Mouse (Mus musculus): Measurements from ENCODE around the gene Cep295. TPM values are rescaled to one million over a fixed set of nuclear protein-coding genes. Genes with fewer than 3 reads are reported as not detected.
"Not testable (repeated sequence)": the region's sequence is repeated elsewhere in the genome, so short reads cannot be mapped to it uniquely, and the experiment has no call there.

Cep295 gene
- polyA plus RNA-seq, 1 experiment from 2014 or later, result 20.5 TPM

- Histone ChIP-seq H3K9ac (no peak overlapping the region), H3K9me3 (replicated peaks) (no peaks in the 10 kb centered on the region), H3K36me3 (no peaks in the 10 kb centered on the region), H3K27me3 (no peaks in the 10 kb centered on the region), H3K4me3 (no peak overlapping the region), H3K27ac (no peak overlapping the region), H3K4me1 (peaks cover 15% of the 10 kb centered on the region), H3K4me2 (replicated peaks) (no peak overlapping the region)
- no peak for ATAC-seq (ENCODE audit: low FRiP score)
- 70% methylated on average over 2 of the region's 2 CpGs for WGBS
Observed at GRCm38 (mm10) chr9:15302881-15303280, 54.7 kb downstream of the Cep295 start.

GRCm38 (mm10) chr9:15302006-15302405 is 55.6 kb downstream of the Cep295 start:
- WGBS, result 79% methylated on average over 6 of the region's 6 CpGs
- not testable (repeated sequence) for H3K4me2 ChIP-seq (replicated peaks); H3K27me3 ChIP-seq; ATAC-seq (ENCODE audit: low FRiP score); H3K4me3 ChIP-seq; H3K36me3 ChIP-seq; H3K9me3 ChIP-seq (replicated peaks); H3K27ac ChIP-seq; H3K9ac ChIP-seq; H3K4me1 ChIP-seq

GRCm38 (mm10) chr9:15301399-15301798 is 56.2 kb downstream of the Cep295 start:
- whole genome bisulfite sequencing, result 50% methylated on average over 6 of the region's 6 CpGs
- Histone ChIP-seq H3K4me3 (no peak overlapping the region), H3K27ac (peak overlapping the region; percentile 8; the same call in 1 of the 2 replicates)

GRCm38 (mm10) chr9:15300056-15300455 is 57.5 kb downstream of the Cep295 start:
- WGBS, result 89% methylated on average over 5 of the region's 5 CpGs
- no peak overlapping the region for H3K27ac ChIP-seq

More at GRCm38 (mm10) chr9:15301399-15301798, 56.2 kb downstream of the Cep295 start:
- Histone ChIP-seq H3K9me3 (replicated peaks) (no peaks in the 10 kb centered on the region), H3K9ac (no peak overlapping the region), H3K36me3 (no peaks in the 10 kb centered on the region), H3K4me2 (replicated peaks) (no peak overlapping the region), H3K4me1 (peaks cover 3% of the 10 kb centered on the region), H3K27me3 (no peaks in the 10 kb centered on the region)
- no peak for ATAC-seq (ENCODE audit: low FRiP score)

GRCm38 (mm10) chr9:15298451-15298850 is 59.1 kb downstream of the Cep295 start:
- no peaks in the 10 kb centered on the region for H3K27me3 ChIP-seq
- H3K27ac ChIP-seq, result no peak overlapping the region
- H3K4me2 ChIP-seq (replicated peaks), result no peak overlapping the region
- WGBS, result 67% methylated on average over 2 of the region's 2 CpGs
- ATAC-seq (ENCODE audit: low FRiP score), result no peak
- no peaks in the 10 kb centered on the region for H3K4me1 ChIP-seq
- no peaks in the 10 kb centered on the region for H3K36me3 ChIP-seq
- no peak overlapping the region for H3K4me3 ChIP-seq
- H3K9ac ChIP-seq, result no peak overlapping the region
- no peaks in the 10 kb centered on the region for H3K9me3 ChIP-seq (replicated peaks)

More at GRCm38 (mm10) chr9:15300056-15300455, 57.5 kb downstream of the Cep295 start:
- H3K9ac ChIP-seq, result no peak overlapping the region
- no peak overlapping the region for H3K4me2 ChIP-seq (replicated peaks)
- no peaks in the 10 kb centered on the region for H3K4me1 ChIP-seq
- no peaks in the 10 kb centered on the region for H3K9me3 ChIP-seq (replicated peaks)
- H3K4me3 ChIP-seq, result no peak overlapping the region
- no peaks in the 10 kb centered on the region for H3K36me3 ChIP-seq
- no peak for ATAC-seq (ENCODE audit: low FRiP score)
- no peaks in the 10 kb centered on the region for H3K27me3 ChIP-seq

GRCm38 (mm10) chr9:15297112-15297511 is 60.5 kb downstream of the Cep295 start:
- ATAC-seq (ENCODE audit: low FRiP score), result no peak
- WGBS, result 89% methylated on average over 7 of the region's 7 CpGs
- Histone ChIP-seq H3K4me1 (no peaks in the 10 kb centered on the region), H3K36me3 (no peaks in the 10 kb centered on the region), H3K4me3 (no peak overlapping the region), H3K9me3 (replicated peaks) (no peaks in the 10 kb centered on the region), H3K4me2 (replicated peaks) (no peak overlapping the region), H3K9ac (no peak overlapping the region), H3K27me3 (no peaks in the 10 kb centered on the region), H3K27ac (no peak overlapping the region)

GRCm38 (mm10) chr9:15289251-15289650 is 68.3 kb downstream of the Cep295 start:
- H3K4me2 ChIP-seq (replicated peaks), result no peak overlapping the region
- H3K36me3 ChIP-seq, result peaks cover 11% of the 10 kb centered on the region; the same call in 1 of the 2 replicates
- H3K9ac ChIP-seq, result no peak overlapping the region
- no peaks in the 10 kb centered on the region for H3K9me3 ChIP-seq (replicated peaks)
- H3K4me3 ChIP-seq, result no peak overlapping the region
- 89% methylated on average over 6 of the region's 6 CpGs for WGBS
- ATAC-seq (ENCODE audit: low FRiP score), result no peak
- no peaks in the 10 kb centered on the region for H3K27me3 ChIP-seq
- H3K27ac ChIP-seq, result no peak overlapping the region
- H3K4me1 ChIP-seq, result no peaks in the 10 kb centered on the region

- no peak overlapping the region for H3K27ac ChIP-seq
Observed at GRCm38 (mm10) chr9:15288402-15288801, 69.2 kb downstream of the Cep295 start.

GRCm38 (mm10) chr9:15287846-15288245 is 69.7 kb downstream of the Cep295 start:
- H3K9me3 ChIP-seq (replicated peaks), result no peaks in the 10 kb centered on the region

More at GRCm38 (mm10) chr9:15288402-15288801, 69.2 kb downstream of the Cep295 start:
- Histone ChIP-seq H3K4me2 (replicated peaks) (no peak overlapping the region), H3K27me3 (no peaks in the 10 kb centered on the region), H3K36me3 (peaks cover 11% of the 10 kb centered on the region; the same call in 1 of the 2 replicates), H3K9me3 (replicated peaks) (no peaks in the 10 kb centered on the region), H3K9ac (no peak overlapping the region), H3K4me3 (no peak overlapping the region), H3K4me1 (no peaks in the 10 kb centered on the region)
- no peak for ATAC-seq (ENCODE audit: low FRiP score)
- 88% methylated on average over 3 of the region's 3 CpGs for WGBS

GRCm38 (mm10) chr9:15285443-15285842 is 72.1 kb downstream of the Cep295 start:
- no peak for ATAC-seq (ENCODE audit: low FRiP score)
- H3K9ac ChIP-seq, result no peak overlapping the region
- H3K27me3 ChIP-seq, result no peaks in the 10 kb centered on the region
- no peaks in the 10 kb centered on the region for H3K9me3 ChIP-seq (replicated peaks)
- no peak overlapping the region for H3K27ac ChIP-seq
- H3K36me3 ChIP-seq, result peaks cover 7% of the 10 kb centered on the region; the same call in 1 of the 2 replicates
- no peak overlapping the region for H3K4me3 ChIP-seq
- no peak overlapping the region for H3K4me2 ChIP-seq (replicated peaks)
- WGBS, result 64% methylated on average over 3 of the region's 3 CpGs
- peaks cover 6% of the 10 kb centered on the region for H3K4me1 ChIP-seq

More at GRCm38 (mm10) chr9:15287846-15288245, 69.7 kb downstream of the Cep295 start:
- Histone ChIP-seq H3K4me2 (replicated peaks) (no peak overlapping the region), H3K4me1 (no peaks in the 10 kb centered on the region), H3K9ac (no peak overlapping the region), H3K4me3 (no peak overlapping the region), H3K27ac (no peak overlapping the region), H3K27me3 (no peaks in the 10 kb centered on the region), H3K36me3 (peaks cover 11% of the 10 kb centered on the region; the same call in 1 of the 2 replicates)
- ATAC-seq (ENCODE audit: low FRiP score), result no peak
- 58% methylated on average over 6 of the region's 6 CpGs for WGBS

GRCm38 (mm10) chr9:15280491-15280879 is 77.1 kb downstream of the Cep295 start:
- peaks cover 12% of the 10 kb centered on the region for H3K36me3 ChIP-seq
- peak overlapping the region; percentile 44 for H3K27ac ChIP-seq
- 48% methylated on average over 5 of the region's 5 CpGs for WGBS
- H3K9me3 ChIP-seq (replicated peaks), result no peaks in the 10 kb centered on the region
- H3K9ac ChIP-seq, result peak overlapping the region; percentile 69
- H3K4me1 ChIP-seq, result peaks cover 19% of the 10 kb centered on the region
- no peaks in the 10 kb centered on the region for H3K27me3 ChIP-seq
- ATAC-seq (ENCODE audit: low FRiP score), result 0 out of 2 replicates have a peak, but pooled peaks have one; percentile 2
- peak overlapping the region; percentile 92 for H3K4me2 ChIP-seq (replicated peaks)
- H3K4me3 ChIP-seq, result peak overlapping the region; percentile 98

- Histone ChIP-seq H3K4me2 (replicated peaks) (peak within 1 kb of the TSS; percentile 92), H3K4me1 (peaks cover 19% of the 10 kb centered on the region), H3K36me3 (peaks cover 18% of the 10 kb centered on the region), H3K9ac (peak within 1 kb of the TSS; percentile 98), H3K27ac (peak within 1 kb of the TSS; percentile 91), H3K27me3 (no peaks in the 10 kb centered on the region), H3K9me3 (replicated peaks) (no peaks in the 10 kb centered on the region), H3K4me3 (peak within 1 kb of the TSS; percentile 98)
- WGBS, result 1% methylated on average over 56 of the region's 57 CpGs
- ATAC-seq (ENCODE audit: low FRiP score), result peak; percentile 99
Observed at GRCm38 (mm10) chr9:15279649-15280490, 77.7 kb downstream of the Cep295 start, which contains the start of gene Med17. Med17 (minus strand) TSS chr9:15279931.

Data from hindbrain, embryonic 12.5 days (tissue).